Mouse (Mus musculus) gastrocnemius, postnatal 4 days (tissue): Measurements from ENCODE around the gene Ptpn3. TPM values are rescaled to one million over a fixed set of nuclear protein-coding genes. Genes with fewer than 3 reads are reported as not detected.

Experiments
- DNase-seq, 2 experiments: peaks; one replicate each; pipeline ENCODE4 v3.0.0; 2021 to 2022; ENCODE audit warnings: low spot score in 2 of 2, mixed read lengths in 2 of 2
- total RNA-seq, 2 experiments: library from RNA; stranded (reverse); gene quantifications; 2 replicates each; pipeline ENCODE4 v1.2.3; 2021

The Ptpn3 gene
- total RNA-seq, 2 experiments from 2014 or later, result 11.0 to 15.6 TPM

DNA sequence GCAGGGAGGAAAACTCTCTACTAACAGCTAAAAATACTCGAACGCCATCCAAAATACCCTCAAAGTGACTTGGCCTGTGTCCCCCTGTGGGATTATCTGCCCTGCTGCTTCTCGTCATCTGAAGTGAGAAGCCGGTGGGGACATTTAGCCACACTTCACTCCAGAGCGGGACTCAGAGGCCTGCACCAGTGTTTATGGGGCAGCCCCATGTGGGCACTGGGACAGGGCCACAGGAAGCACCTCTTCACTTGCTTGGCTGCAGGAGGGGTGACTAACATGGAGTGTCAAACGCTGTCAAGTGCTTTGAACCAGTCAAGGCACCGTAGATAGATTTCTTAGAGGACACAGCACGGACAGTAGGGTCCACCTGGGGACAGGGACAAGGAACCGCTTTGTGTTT, 35.2 kb downstream of the Ptpn3 start:
- DNase-seq, result no peak

- no peak for DNase-seq
These were observed 37.9 kb downstream of the Ptpn3 start for GRCm38 (mm10) chr4:57263695-57264094.

DNA sequence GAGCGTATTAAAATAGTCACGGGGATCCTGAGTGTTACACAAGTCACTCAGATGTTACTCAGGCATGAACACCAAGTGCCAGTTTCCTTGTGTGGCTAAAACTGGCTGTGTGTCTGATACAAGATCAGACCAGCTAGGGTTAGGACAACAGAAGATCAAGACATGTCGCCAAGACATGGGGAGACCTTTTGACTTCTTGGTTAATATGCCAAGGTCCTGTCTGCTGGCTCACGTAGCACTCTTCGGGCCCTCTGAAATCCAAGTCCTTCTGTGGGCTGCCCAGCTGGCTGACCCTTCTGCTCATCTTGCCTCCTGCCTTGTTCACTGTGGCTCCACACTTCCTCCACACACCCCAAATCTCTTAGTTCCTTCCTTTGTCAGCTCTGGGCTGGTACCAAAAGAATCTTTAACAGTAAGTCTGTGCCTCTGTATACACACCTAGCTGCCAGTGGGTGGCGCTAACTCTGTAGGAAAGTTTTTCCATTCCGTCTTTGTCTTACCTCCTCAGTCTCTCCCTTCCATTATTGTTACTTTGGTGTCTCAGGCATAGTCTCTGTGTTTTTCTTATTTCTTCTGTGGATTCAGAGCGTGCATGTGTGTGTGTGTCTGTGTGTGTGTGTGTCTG, 38.5 kb downstream of the Ptpn3 start:
- peak in 1 of 2 experiments; percentile 31 for DNase-seq

DNA sequence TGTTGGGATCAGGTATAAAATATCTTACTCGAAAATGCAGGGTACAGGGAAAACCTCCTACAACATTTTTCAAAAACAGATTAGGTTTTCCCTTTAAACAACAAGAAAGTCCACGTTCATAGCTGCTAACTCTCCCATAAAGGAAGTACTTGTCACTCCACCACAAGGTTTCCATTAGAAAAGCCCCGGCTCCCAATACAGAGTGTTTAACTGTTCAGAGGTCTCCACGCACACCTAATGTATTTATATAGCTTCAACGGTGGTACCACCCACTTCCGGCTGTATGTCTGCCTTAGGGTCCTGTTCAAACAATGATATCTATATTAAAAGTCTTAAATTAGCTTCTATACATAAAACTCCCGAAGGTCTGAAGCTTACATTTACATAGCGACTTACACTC, 39.2 kb downstream of the Ptpn3 start:
- no peak for DNase-seq

GRCm38 (mm10) chr4:57261813-57262212, 39.8 kb downstream of the Ptpn3 start:
- no peak for DNase-seq

- DNase-seq, result no peak
These were observed 43.2 kb downstream of the Ptpn3 start for GRCm38 (mm10) chr4:57258159-57259035.

DNA sequence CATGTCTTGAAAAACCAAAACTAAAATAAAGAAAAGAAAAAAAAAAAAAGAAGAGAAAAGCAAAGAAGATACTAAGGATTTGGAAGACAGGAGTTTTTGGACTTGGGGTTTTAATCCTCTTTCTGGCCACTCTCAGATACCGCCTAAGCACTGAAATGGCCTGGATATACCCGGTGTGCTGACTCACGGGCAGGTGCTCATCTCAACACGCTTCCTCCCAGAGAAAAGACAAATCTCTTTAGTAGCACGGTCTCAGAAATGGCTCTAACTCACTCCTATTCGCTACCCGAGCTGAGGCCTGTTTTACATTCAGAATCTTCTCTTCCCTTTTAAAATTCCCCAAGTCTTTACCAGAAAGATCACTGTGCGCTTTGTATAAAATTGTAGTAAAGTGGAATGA, 44.2 kb downstream of the Ptpn3 start:
- no peak for DNase-seq

- DNase-seq, result no peak
These were observed 44.9 kb downstream of the Ptpn3 start for GRCm38 (mm10) chr4:57256761-57257160.

DNA sequence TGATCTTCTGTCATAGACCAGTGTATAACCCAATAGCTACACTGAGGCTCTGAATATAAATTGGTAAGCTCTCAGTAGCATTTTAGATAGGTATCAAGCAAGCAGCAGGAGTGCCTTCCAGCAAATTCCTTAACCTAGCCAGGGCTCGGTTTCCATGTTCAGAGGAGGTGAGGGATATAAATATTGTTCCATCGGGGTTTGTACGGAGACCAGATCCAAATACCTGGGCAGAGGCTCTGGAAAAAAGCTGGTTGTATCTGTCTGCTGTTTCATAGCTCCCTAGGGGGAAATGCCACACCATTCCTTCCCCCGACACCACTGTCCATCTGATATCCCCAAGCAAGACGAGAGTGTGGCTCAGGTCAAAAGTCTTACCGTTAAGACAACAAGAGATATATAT, 47.2 kb downstream of the Ptpn3 start:
- DNase-seq, result no peak

DNA sequence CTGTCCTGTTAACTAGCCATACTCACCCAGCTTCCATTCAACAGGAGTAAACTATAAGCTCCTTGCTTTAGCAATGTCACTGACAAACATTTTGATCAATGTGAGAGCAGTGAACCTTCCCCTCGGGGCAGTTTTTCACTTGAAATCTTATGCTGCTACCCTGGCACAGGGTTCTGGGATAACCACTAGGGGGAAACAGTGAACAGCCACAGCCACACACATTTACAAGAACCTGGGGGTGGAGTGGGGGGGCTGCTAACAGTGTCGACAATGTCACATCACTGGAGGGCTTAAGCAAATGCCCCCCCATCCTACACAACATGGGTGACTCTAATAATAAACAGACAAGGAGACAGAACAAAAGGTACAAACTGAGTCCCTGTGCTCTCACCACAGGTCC, 51.0 kb downstream of the Ptpn3 start:
- DNase-seq, result no peak

- DNase-seq, result no peak
These were observed 52.5 kb downstream of the Ptpn3 start for GRCm38 (mm10) chr4:57249108-57249507.

DNA sequence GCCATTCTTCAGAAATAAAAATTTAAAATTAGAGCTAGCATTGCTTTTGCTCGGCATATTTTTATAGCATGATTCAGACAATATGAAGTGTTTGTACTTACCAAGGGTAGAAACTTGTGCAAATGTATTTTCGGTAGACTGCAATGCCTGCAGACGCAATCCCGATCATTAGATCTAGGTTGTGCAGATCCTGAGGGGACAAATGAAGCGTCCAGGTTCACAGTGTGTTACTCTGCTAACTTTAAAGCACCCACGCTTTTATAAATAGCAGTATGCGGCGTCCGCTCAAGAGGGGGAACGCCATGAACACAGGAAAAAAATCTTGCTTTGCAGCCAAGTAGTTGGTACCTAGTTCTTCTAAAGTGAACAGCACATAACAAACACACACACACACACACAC, 56.8 kb downstream of the Ptpn3 start:
- no peak for DNase-seq

- DNase-seq, result no peak
These were observed 58.3 kb downstream of the Ptpn3 start for GRCm38 (mm10) chr4:57243312-57243711.

- peak in 1 of 2 experiments; percentile 15 for DNase-seq
These were observed 60.7 kb downstream of the Ptpn3 start for GRCm38 (mm10) chr4:57240934-57241333.

DNA sequence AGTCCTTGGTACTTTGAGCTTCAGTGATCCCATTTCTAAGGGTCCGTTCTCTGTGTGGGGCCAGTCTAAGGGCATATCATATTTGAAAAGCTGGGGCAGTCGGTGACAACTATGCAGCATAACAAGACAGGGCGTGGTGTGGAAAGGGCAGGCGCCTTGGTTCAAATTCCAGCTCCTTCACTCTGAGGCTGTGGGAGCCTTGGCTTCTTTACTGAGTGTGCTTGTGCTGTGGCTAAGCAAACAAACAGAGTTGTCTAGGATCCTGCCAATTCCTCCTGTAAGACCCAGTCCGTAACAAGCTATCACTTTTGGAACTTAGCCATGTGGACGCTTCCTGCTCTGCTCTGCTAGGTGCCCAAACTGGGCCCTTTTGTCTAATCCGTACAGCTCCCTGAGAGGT, 61.5 kb downstream of the Ptpn3 start:
- no peak for DNase-seq

GRCm38 (mm10) chr4:57239112-57239511, 62.5 kb downstream of the Ptpn3 start:
- no peak for DNase-seq

DNA sequence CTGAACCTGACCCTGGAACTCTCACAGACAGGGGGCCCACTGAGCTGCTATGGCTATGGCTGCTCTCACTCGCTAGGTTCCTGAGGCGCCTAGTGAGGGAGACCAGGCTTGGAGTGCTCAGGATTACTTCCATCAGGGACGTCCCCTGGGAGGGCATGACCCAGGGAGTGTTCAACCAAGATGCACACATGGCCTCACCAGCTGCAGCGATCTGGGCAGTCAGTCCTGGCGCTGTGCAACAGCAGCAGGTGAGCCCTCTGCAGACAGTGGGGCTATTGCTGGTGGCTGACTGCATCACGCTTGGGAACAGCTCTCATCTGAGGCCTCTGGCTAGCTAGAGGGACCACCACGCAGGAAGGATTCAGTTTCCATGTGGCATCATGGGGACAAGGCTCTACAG, 63.5 kb downstream of the Ptpn3 start:
- no peak for DNase-seq

DNA sequence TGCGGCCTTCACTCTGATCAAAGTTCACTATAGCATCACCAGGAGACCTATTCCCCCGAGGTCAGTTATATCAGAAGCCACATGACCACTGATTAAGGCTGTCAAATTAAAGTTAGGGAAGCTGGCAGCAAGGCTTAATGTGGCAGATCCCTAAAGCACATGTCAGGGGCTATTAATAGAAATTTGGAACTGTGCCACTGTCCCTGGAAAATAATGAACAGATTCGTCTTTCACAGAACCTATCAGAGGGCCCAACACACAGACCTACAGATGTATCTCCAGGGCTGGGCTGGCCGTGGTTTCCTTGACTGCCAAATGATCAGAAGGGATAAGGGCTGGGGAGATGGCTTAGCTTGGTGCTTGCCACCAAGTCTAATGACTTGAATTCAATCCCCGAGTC, 65.1 kb downstream of the Ptpn3 start:
- no peak for DNase-seq

DNA sequence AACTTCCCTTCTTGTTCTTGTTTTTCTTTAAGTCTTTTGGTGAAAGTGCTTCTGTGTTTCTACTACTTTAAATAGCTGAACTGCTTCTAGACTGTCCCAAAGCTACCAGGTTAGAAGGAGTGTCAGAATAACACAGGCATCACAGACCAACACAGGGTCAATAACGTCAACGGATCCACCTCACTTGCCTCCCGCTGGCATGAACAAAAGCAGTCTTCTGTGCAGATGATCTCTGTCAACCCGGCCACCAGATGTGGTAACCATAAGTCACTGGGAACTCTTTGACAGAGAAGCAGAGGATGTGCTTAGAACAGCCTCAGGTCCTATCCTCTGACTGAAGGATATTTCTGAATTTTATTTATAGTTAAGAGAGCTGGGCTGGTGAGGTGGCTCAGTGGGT, 65.9 kb downstream of the Ptpn3 start:
- DNase-seq, result no peak

DNA sequence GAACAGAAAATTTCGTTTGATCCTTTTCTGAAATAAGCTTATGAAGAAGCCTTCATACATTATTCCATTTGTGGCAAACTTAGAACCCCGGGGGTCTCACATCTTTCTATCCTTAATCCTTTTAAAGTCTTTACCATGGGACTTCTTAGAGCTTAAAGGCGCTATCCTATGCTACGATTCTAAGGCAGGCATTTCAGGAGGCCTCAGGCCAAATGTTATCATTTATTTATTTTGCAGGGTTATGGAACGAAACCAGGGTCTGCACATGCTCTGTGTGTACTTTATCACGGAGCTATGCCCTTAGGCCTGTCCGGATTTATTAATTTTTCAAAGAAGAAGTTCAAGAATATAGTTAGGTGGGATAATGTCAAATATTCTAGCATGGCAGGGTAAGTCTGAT, 67.3 kb downstream of the Ptpn3 start:
- DNase-seq, result no peak

DNA sequence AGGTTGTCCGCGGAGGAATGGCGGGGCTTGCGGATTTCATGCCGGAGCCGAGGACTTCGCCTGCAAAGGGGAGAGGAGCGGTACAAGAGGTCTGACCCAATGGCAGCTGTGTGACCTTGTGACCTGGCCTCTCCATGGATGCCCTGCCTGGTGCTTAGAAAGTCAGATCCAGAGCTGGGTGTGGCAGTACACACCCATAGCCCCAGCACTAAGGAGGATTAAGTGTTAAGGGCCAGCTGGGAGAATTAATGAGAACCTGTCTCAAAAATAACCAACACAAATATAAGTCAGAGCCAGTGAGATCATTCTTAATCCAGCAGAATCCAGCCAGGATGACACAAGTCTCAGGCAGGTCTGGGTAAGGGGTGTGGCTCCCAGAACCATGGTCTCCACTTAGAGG, 69.2 kb downstream of the Ptpn3 start:
- DNase-seq, result no peak

DNA sequence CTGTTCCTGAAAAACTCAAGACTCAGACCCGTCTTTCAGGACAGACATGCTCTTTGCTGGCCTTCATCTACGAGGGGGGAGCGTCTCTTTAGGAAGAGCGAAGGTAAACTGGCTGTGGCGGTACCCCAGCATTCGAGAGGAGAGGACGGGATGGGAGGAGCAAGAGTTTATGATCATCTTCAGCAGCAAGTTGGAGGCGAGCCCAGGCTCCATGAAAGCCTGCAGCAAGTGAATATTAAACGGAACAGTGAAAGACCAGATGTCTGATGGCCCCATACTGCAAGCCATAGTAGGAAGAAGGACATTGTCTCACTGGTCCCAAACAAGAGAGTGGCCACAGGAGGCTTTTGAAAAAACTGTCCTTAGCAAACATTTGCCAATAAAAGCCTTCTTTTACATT, 70.3 kb downstream of the Ptpn3 start:
- peak in 1 of 2 experiments; percentile 55 for DNase-seq

DNA sequence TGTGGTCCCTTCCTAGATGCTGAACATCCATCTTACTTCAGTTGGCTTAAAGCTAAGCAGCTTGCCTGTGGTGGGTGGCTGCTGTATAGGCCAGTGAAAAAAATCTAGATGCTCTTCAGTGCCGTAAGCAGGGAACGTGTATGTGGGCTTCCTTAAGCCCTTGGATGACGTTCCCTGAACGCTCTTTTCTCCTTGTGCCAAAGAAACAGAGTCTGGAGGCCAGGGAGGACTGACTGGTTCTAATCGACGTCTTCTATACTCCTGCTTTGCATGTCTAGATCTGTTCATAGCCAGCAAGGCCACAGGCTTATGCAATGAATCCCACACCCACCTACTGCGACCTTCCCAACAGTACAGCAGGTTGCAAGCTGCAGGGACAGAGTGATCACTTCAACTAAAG, 71.3 kb downstream of the Ptpn3 start:
- DNase-seq, result no peak
